Mouse (Mus musculus) mesoderm, embryonic 11.5 days (tissue): ENCODE results near the gene Fbxw28.
"Not testable (repeated sequence)": the region's sequence is repeated elsewhere in the genome, so short reads cannot be mapped to it uniquely, and the experiment has no call there.

Experiments used
- DNase-seq: peaks from one replicate; pipeline ENCODE4 v3.0.0-alpha.2; 2012; ENCODE audit warnings: low read depth, low spot score

The Fbxw28 gene

GRCm38 (mm10) chr9:109339559-109339958 lies at the start of gene Fbxw28:
Gene Fbxw28, minus strand, starts transcription at chr9:109339659.
- DNase-seq: not testable (repeated sequence)

DNA sequence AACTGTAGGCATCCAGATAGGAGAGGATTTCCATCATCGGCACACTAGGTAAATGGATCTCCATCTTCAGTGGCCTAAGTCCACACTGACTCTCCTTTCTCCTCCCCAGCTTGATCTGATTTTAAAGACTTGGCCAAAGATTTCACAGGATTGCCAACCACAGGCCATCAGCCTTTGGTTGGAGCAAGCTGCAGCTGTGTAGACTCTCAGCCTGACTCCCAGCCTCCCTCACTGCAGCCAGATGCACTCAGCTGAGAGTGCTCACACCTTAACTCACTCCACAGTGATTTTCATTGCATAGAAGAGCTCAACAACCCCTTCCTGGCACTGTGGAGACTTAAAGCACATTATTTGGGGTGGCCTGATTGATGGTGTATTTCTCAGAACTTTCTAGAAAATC lies 51.9 kb downstream of the Fbxw28 start, which contains the start of gene Fbxw14:
TSS of gene Fbxw14 (minus strand) at position 101 of the 400 bp plus-strand sequence.
- DNase-seq: not testable (repeated sequence)
